Mouse (Mus musculus): ENCODE measurements around the gene Slc7a7. TPM values are rescaled to one million over a fixed set of nuclear protein-coding genes. Genes with fewer than 3 reads are reported as not detected.

The Slc7a7 gene
- total and polyA plus RNA-seq, 2 experiments: 2.3 to 4.1 TPM

DNA sequence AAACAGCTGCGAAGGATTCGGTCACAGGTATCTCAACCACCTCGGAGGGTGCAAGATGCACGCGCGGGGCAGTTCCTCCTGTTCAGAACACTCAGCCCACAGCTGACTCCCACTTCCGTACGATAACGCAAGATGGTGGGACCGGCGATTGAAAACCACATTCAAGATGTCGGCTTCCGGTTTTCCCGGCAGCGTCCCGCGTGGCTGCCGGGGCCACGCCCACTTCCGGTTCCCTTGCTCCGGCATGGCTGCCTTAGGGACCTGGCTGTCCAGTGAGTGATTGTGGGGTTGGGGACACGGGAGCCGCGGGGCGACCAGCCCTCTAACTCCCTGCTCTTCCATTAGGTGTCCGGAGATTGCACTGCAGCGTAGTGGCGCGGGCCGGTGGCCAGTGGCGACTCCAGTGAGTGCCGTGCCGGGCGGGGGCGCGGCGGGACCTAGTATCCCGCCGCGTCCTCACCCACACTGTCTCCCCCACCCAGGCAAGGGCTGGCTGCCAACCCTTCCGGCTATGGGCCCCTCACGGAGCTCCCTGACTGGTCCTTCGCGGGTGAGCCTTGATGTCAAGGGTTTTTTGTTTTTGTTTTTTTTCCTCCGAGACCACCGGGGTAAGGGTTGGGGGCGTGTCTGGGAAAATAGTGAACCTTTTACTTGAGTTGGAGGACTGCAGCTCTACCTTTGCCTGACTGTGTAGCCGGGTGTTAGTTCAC is 9.3 kb upstream of the Slc7a7 start, which contains the start of gene Mrpl52:
Gene Mrpl52 (plus strand): TSS at position 221 of the 710 bp plus-strand sequence.
- Histone ChIP-seq H3K4me1 (ENCODE audit: control insufficient read depth, insufficient read depth, low read length) (peaks cover 18% of the 10 kb centered on the region), H3K9ac (ENCODE audit: low read depth, low read length) (peak within 1 kb of the TSS; percentile 91), H3K4me3 (ENCODE audit: insufficient read depth, low read depth, low read length) (peak within 1 kb of the TSS; percentile 95), H3K27ac (replicated peaks; ENCODE audit: insufficient read depth, low read depth, low read length) (peak within 1 kb of the TSS; percentile 80), H3K36me3 (ENCODE audit: control insufficient read depth, insufficient read depth, low read length) (no peaks in the 10 kb centered on the region; the same call in 1 of the 2 replicates), H3K27me3 (ENCODE audit: control insufficient read depth, insufficient read depth, low read length) (no peaks in the 10 kb centered on the region), H3K79me2 (ENCODE audit: control insufficient read depth, insufficient read depth, low read length) (peaks cover 5% of the 10 kb centered on the region; the same call in 1 of the 2 replicates)
- TF ChIP-seq CTCF (IDR thresholded peaks at IDR 0.05; ENCODE audit: low read depth, low read length): no peak
- peak; percentile 51; the same call in 1 of the 2 replicates for TF ChIP-seq POLR2A (IDR thresholded peaks at IDR 0.05; ENCODE audit: extremely low read depth, insufficient read depth, low read length)
- under 1% methylated on average over 48 of the region's 48 CpGs for WGBS
- peak; percentile 83 for DNase-seq (ENCODE audit: extremely low read depth, low read depth, low spot score)

GRCm38 (mm10) chr14:54426003-54426688 is 8.6 kb upstream of the Slc7a7 start:
- H3K9ac ChIP-seq (ENCODE audit: low read depth, low read length): peak overlapping the region; percentile 67
- no peaks in the 10 kb centered on the region for H3K27me3 ChIP-seq (ENCODE audit: control insufficient read depth, insufficient read depth, low read length)
- no peaks in the 10 kb centered on the region; the same call in 1 of the 2 replicates for H3K36me3 ChIP-seq (ENCODE audit: control insufficient read depth, insufficient read depth, low read length)
- H3K79me2 ChIP-seq (ENCODE audit: control insufficient read depth, insufficient read depth, low read length): peaks cover 5% of the 10 kb centered on the region; the same call in 1 of the 2 replicates
- 30% methylated on average over 14 of the region's 14 CpGs for WGBS
- peaks cover 18% of the 10 kb centered on the region for H3K4me1 ChIP-seq (ENCODE audit: control insufficient read depth, insufficient read depth, low read length)
- peak overlapping the region; percentile 95 for H3K4me3 ChIP-seq (ENCODE audit: insufficient read depth, low read depth, low read length)
- TF ChIP-seq CTCF (IDR thresholded peaks at IDR 0.05; ENCODE audit: low read depth, low read length) (no peak), POLR2A (IDR thresholded peaks at IDR 0.05; ENCODE audit: extremely low read depth, insufficient read depth, low read length) (no peak)
- H3K27ac ChIP-seq (replicated peaks; ENCODE audit: insufficient read depth, low read depth, low read length): peak overlapping the region; percentile 80
- no peak for DNase-seq (ENCODE audit: extremely low read depth, low read depth, low spot score)

DNA sequence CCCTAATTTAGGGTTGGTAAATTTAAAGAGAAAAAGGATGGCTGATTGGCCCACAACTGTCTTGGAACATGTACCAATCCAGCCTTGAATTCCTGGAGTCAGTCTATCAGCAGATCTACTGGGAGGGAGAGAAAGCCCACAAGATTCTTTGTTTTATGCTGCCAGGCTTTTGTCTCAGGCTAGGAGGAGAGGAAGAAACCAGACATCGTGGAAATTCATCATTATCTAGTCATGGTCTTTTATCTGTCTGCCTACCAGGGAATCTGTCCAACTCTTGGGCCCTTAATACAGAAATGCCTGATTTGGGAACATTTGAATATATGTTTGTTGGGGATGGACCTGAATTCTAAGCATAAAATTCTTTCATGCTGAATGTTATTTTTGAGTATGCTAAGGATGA is 8.0 kb upstream of the Slc7a7 start:
- Histone ChIP-seq H3K27ac (replicated peaks; ENCODE audit: insufficient read depth, low read depth, low read length) (no peak overlapping the region), H3K9ac (ENCODE audit: low read depth, low read length) (no peak overlapping the region), H3K27me3 (ENCODE audit: control insufficient read depth, insufficient read depth, low read length) (no peaks in the 10 kb centered on the region), H3K79me2 (ENCODE audit: control insufficient read depth, insufficient read depth, low read length) (peaks cover 5% of the 10 kb centered on the region; the same call in 1 of the 2 replicates), H3K4me3 (ENCODE audit: insufficient read depth, low read depth, low read length) (no peak overlapping the region), H3K4me1 (ENCODE audit: control insufficient read depth, insufficient read depth, low read length) (peaks cover 18% of the 10 kb centered on the region), H3K36me3 (ENCODE audit: control insufficient read depth, insufficient read depth, low read length) (no peaks in the 10 kb centered on the region; the same call in 1 of the 2 replicates)
- TF ChIP-seq POLR2A (IDR thresholded peaks at IDR 0.05; ENCODE audit: extremely low read depth, insufficient read depth, low read length): no peak
- no peak for TF ChIP-seq CTCF (IDR thresholded peaks at IDR 0.05; ENCODE audit: low read depth, low read length)
- DNase-seq (ENCODE audit: extremely low read depth, low read depth, low spot score): no peak
- 86% methylated on average over 1 of the region's 1 CpGs for whole genome bisulfite sequencing

DNA sequence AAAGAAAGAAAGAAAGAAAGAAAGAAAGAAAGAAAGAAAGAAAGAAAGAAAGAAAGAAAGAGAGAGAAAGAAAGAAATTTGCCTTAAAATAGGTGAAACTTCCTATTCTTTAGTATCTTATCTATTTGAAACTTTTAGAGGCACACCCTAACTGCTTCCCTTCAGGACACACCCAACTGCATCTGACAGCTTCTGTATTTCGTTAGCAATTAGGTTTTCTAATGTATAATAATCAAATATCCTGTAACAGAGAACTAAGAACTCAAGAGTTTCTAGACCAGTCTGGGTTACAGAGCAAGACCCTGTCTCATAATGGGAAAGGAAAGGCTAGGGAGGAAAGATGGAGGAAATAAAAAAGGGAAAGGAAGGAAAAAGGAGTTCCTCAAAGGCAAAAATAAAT is 7.1 kb upstream of the Slc7a7 start:
- TF ChIP-seq CTCF (IDR thresholded peaks at IDR 0.05; ENCODE audit: low read depth, low read length) (no peak), POLR2A (IDR thresholded peaks at IDR 0.05; ENCODE audit: extremely low read depth, insufficient read depth, low read length) (no peak)

DNA sequence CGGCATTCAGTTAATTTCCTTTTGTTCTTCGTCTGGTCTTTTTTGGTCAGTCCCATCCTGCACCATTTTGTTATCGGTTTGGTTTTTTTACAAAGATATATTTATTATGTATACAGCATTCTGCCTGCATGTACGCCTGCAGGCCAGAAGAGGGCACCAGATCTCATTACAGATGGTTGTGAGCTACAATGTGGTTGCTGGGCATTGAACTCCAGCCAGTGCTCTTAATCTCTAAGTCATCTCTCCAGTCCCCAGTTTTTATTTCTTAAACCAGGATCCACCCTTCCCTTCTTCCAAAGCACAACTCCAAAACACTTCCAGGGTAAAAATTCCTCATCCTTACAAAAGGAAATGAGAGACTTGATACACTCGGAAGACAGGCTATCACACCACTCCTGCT is 5.8 kb upstream of the Slc7a7 start:
- Histone ChIP-seq H3K4me3 (ENCODE audit: insufficient read depth, low read depth, low read length) (no peak overlapping the region), H3K79me2 (ENCODE audit: control insufficient read depth, insufficient read depth, low read length) (peaks cover 5% of the 10 kb centered on the region; the same call in 1 of the 2 replicates), H3K36me3 (ENCODE audit: control insufficient read depth, insufficient read depth, low read length) (no peaks in the 10 kb centered on the region; the same call in 1 of the 2 replicates), H3K27ac (replicated peaks; ENCODE audit: insufficient read depth, low read depth, low read length) (no peak overlapping the region), H3K4me1 (ENCODE audit: control insufficient read depth, insufficient read depth, low read length) (peaks cover 6% of the 10 kb centered on the region; the same call in 1 of the 2 replicates), H3K27me3 (ENCODE audit: control insufficient read depth, insufficient read depth, low read length) (no peaks in the 10 kb centered on the region), H3K9ac (ENCODE audit: low read depth, low read length) (no peak overlapping the region)
- WGBS: 47% methylated on average over 5 of the region's 5 CpGs
- peak; percentile 55 for DNase-seq (ENCODE audit: extremely low read depth, low read depth, low spot score)
- TF ChIP-seq CTCF (IDR thresholded peaks at IDR 0.05; ENCODE audit: low read depth, low read length): peak; percentile 70
- no peak for TF ChIP-seq POLR2A (IDR thresholded peaks at IDR 0.05; ENCODE audit: extremely low read depth, insufficient read depth, low read length)

More for the DNA sequence above, 7.1 kb upstream of the Slc7a7 start:
- no peak for DNase-seq (ENCODE audit: extremely low read depth, low read depth, low spot score)
- Histone ChIP-seq H3K4me3 (ENCODE audit: insufficient read depth, low read depth, low read length) (no peak overlapping the region), H3K27ac (replicated peaks; ENCODE audit: insufficient read depth, low read depth, low read length) (no peak overlapping the region), H3K36me3 (ENCODE audit: control insufficient read depth, insufficient read depth, low read length) (no peaks in the 10 kb centered on the region; the same call in 1 of the 2 replicates), H3K4me1 (ENCODE audit: control insufficient read depth, insufficient read depth, low read length) (peaks cover 11% of the 10 kb centered on the region), H3K27me3 (ENCODE audit: control insufficient read depth, insufficient read depth, low read length) (no peaks in the 10 kb centered on the region), H3K9ac (ENCODE audit: low read depth, low read length) (no peak overlapping the region), H3K79me2 (ENCODE audit: control insufficient read depth, insufficient read depth, low read length) (peaks cover 5% of the 10 kb centered on the region; the same call in 1 of the 2 replicates)
- 80% methylated on average over 1 of the region's 1 CpGs for whole genome bisulfite sequencing

All from liver, adult 2 months (tissue).